In the genomic region with DNA sequence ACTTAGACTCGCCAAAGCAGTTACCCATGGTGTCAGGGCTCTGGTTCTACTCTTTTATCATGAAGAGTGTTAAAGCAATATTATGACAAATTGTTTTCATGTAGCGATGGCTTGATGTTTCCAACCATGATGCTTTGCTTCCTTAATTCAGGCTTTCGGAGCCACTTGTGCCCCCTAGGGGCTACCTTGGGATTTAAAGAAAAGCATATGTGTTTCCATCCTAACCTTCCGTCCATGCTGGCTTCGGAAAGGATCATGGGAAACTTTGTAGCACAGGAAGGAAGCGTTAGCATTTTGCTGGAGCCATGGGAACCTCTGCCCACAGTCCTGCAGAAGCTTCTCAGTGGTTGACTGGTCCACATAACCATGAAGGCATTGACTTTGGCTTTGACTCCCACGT, we compare ENCODE assay signal across 2 mouse cellular contexts.
TF ChIP-seq lines count a peak whose summit lies in the region.

No protein-coding gene starts in this region.

TF ChIP-seq in CH12.LX, 34 proteins besides CTCF, POLR2A, EP300 and RAD21:
- no peak for TF ChIP-seq USF1 (IDR thresholded peaks at IDR 0.05; ENCODE audit: low read depth, low read length)
- peak; percentile 37 for TF ChIP-seq SMC3 (IDR thresholded peaks at IDR 0.05; ENCODE audit: low read depth, low read length)

TF ChIP-seq in MEL, 35 proteins besides CTCF, POLR2A, EP300 and RAD21:
- TF ChIP-seq NRF1 (IDR thresholded peaks at IDR 0.05; ENCODE audit: insufficient read depth, low read depth, low read length, poor library complexity, severe bottlenecking) (no peak), UBTF (IDR thresholded peaks at IDR 0.05; ENCODE audit: borderline replicate concordance, insufficient read depth, low read depth, low read length) (no peak), SIN3A (IDR thresholded peaks at IDR 0.05; ENCODE audit: low read length) (no peak), MYC (IDR thresholded peaks at IDR 0.05; ENCODE audit: low read depth, low read length) (no peak), KAT2A (conservative IDR thresholded peaks at IDR 0.05; ENCODE audit: low read depth, low read length) (no peak), TBP (IDR thresholded peaks at IDR 0.05; ENCODE audit: low read depth, low read length) (no peak), ZNF384 (IDR thresholded peaks at IDR 0.05; ENCODE audit: low read depth, low read length) (no peak), MAX (IDR thresholded peaks at IDR 0.05; ENCODE audit: low read length) (no peak), USF2 (IDR thresholded peaks at IDR 0.05; ENCODE audit: borderline replicate concordance in 1 of 2, insufficient read depth in 1 of 2, low read depth in 1 of 2, low read length in 2 of 2) (no peak), CHD1 (IDR thresholded peaks at IDR 0.05; ENCODE audit: low read depth, low read length) (no peak), POLR2AphosphoS5 (IDR thresholded peaks at IDR 0.05; ENCODE audit: borderline replicate concordance, low read depth, low read length) (no peak), ETS1 (IDR thresholded peaks at IDR 0.05; ENCODE audit: low read depth, low read length) (no peak)
